Mouse (Mus musculus): ENCODE measurements around the gene Ppig.

DNA sequence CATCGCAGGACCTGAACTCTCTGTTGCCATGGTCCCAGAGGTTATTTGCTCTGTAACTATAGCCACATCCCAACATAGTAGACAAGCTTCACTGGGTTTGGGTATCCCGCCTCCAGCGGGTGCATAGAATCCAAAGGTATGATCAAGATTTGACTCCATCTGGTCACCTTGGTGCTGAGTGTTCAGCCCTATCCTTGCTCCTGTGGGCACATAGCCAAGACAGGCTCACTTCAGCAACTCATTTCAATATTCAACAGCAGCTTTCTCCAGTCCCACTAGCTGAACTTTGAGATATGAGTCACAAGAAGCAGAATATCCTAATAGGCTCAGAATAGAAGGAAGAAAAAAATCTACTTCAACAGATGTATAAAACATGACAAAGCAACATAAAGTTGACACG, 41.0 kb downstream of the Ppig start:
- TF ChIP-seq EP300 (IDR thresholded peaks at IDR 0.05; ENCODE audit: insufficient read depth, low read depth, low read length) = no peak
- TF ChIP-seq CTCF (IDR thresholded peaks at IDR 0.05) = no peak
- TF ChIP-seq POLR2A (IDR thresholded peaks at IDR 0.05; ENCODE audit: insufficient read depth, low read depth, low read length) = no peak

Data from heart, adult 2 months (tissue).